Mouse (Mus musculus): ENCODE results near the gene Atl3.
A peak's percentile ranks its signal among the peaks of the same experiment; 100 is the strongest.

Atl3 gene

GRCm38 (mm10) chr19:7500701-7501100 lies 6.9 kb downstream of the Atl3 start:
- DNase-seq: no peak

- DNase-seq: no peak
Measured at GRCm38 (mm10) chr19:7502432-7502831, 8.6 kb downstream of the Atl3 start.

- DNase-seq: no peak
Measured at GRCm38 (mm10) chr19:7506321-7506720, 12.5 kb downstream of the Atl3 start.

GRCm38 (mm10) chr19:7508026-7508425 lies 14.2 kb downstream of the Atl3 start:
- DNase-seq: no peak

- DNase-seq: no peak
Measured at GRCm38 (mm10) chr19:7516437-7516836, 22.6 kb downstream of the Atl3 start.

GRCm38 (mm10) chr19:7521619-7522018 lies 27.8 kb downstream of the Atl3 start:
- DNase-seq: no peak

GRCm38 (mm10) chr19:7522856-7523255 lies 29.0 kb downstream of the Atl3 start:
- no peak for DNase-seq

GRCm38 (mm10) chr19:7523292-7523691 lies 29.5 kb downstream of the Atl3 start:
- no peak for DNase-seq

GRCm38 (mm10) chr19:7523781-7524180 lies 29.9 kb downstream of the Atl3 start:
- DNase-seq: no peak

GRCm38 (mm10) chr19:7524879-7525278 lies 31.0 kb downstream of the Atl3 start:
- no peak for DNase-seq

GRCm38 (mm10) chr19:7528639-7529428 lies 35.0 kb downstream of the Atl3 start:
- peak; percentile 48 for DNase-seq

- no peak for DNase-seq
Measured at GRCm38 (mm10) chr19:7531906-7532305, 38.1 kb downstream of the Atl3 start.

- DNase-seq: peak; percentile 35
Measured at GRCm38 (mm10) chr19:7533891-7534290, 40.1 kb downstream of the Atl3 start.

GRCm38 (mm10) chr19:7548924-7549323 lies 55.1 kb downstream of the Atl3 start:
- DNase-seq: no peak

GRCm38 (mm10) chr19:7551550-7552300 lies 57.9 kb downstream of the Atl3 start:
- no peak for DNase-seq

GRCm38 (mm10) chr19:7552301-7552673 lies 58.4 kb downstream of the Atl3 start:
- no peak for DNase-seq

GRCm38 (mm10) chr19:7553441-7553840 lies 59.6 kb downstream of the Atl3 start:
- DNase-seq: no peak

- no peak for DNase-seq
Measured at GRCm38 (mm10) chr19:7554881-7555280, 61.0 kb downstream of the Atl3 start.

- DNase-seq: no peak
Measured at GRCm38 (mm10) chr19:7556641-7557040, 62.8 kb downstream of the Atl3 start.

GRCm38 (mm10) chr19:7557328-7557822 lies 63.5 kb downstream of the Atl3 start, which contains the start of gene Pla2g16:
Pla2g16 (plus strand) TSS chr19:7557459.
- no peak for DNase-seq

GRCm38 (mm10) chr19:7557844-7558243 lies 64.0 kb downstream of the Atl3 start:
- no peak for DNase-seq

GRCm38 (mm10) chr19:7558675-7559074 lies 64.8 kb downstream of the Atl3 start:
- no peak for DNase-seq

GRCm38 (mm10) chr19:7559986-7560385 lies 66.1 kb downstream of the Atl3 start:
- no peak for DNase-seq

GRCm38 (mm10) chr19:7561456-7561855 lies 67.6 kb downstream of the Atl3 start:
- DNase-seq: no peak

Data from cerebellum, adult 9-10 months (tissue).